Mouse (Mus musculus) thymus, adult 18-20 months (tissue): ENCODE data around the gene Denr.
A peak's percentile ranks its signal among the peaks of the same experiment; 100 is the strongest.

Experiments used
- DNase-seq, 2 experiments: peaks; one replicate each; pipeline ENCODE4 v3.0.0; 2022; ENCODE audit warnings: mixed read lengths in 2 of 2

Denr gene

DNA sequence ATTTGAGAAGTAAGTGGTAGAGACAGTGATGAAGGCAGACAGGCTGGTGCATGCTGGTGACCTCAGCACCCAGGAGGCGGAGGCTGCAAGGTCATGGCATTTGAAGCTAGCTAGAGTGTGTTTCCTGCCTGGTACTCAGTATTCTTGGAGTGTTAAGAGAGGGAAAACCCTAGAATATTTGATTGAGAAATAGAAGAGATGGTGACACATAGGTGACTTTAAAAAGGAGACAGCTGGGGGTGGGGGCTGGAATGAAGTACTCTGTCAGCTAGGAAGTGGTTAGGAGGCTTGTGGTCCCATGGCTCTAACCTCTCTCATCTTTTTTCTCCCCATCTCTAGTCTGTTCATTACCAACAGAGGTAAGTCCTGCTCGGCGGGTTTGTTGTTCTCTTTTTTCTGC is 7.9 kb downstream of the Denr start:
- DNase-seq = no peak

DNA sequence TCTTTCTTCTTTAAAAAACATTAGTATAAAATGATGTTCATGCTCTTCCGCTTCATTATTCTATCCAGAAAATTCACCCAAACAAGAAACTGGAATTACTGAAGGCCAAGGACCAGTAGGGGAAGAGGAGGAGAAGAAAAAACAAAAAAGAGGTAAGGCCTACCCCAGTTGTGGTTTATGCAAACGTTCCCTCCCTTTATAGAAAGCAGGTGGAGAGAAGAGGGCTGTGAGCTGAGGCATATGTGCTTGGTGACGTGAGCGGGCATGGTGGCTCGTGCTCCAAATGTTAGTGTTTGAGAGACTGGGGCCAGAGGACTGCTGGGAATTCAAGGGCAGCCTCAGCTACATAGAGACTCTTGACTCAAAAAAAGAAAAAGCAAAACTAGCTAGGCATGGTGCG is 15.1 kb downstream of the Denr start:
- DNase-seq = no peak

DNA sequence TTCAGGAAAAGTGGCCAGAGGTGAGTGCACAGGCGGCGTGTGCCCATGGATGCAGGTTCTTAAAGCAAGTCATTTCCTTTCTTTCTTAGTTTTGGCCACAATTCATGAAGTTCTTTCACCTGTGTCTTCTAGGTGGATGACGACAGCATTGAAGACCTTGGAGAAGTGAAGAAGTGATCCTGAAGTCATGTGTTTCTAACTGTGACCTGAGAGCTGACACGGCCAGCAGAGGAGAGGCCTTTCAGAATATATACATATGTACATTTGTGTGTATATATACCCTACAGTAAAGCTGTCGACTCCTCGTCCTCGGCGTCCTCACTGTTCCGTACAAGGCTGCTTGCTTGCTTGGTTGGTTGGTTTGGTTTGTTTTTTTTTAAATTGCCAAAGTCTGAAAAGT is 20.1 kb downstream of the Denr start, which contains the start of gene Gm43518:
Gm43518 (plus strand) TSS at position 301 of the 400 bp plus-strand sequence.
- DNase-seq = no peak

DNA sequence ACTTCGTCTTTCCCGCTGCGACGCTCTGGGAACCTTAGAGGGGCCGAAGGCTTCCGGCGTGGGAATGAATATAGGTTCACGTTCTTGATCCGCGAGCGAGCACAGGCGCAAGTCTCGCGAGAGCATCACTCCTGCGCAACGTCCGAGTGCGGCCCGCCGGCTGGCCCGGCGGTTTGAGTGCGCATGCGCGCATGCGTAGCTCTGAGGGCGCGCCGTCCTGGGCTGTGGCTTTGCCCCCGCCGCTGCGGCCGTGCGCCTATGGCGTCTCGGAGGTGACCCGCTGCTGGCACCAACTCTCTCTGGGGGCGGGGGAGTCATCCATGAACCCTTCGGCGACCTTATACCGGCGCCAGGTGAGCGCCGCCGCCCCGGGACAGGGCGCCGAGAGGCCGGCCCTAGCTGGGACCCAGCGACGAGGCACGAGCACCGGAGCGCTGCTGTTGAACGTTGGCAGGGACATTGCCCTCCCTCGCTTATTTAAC is 23.6 kb downstream of the Denr start, which contains the start of gene Ccdc62:
Ccdc62 (plus strand) TSS at position 172 of the 482 bp plus-strand sequence.
- DNase-seq = peak; percentile 85

DNA sequence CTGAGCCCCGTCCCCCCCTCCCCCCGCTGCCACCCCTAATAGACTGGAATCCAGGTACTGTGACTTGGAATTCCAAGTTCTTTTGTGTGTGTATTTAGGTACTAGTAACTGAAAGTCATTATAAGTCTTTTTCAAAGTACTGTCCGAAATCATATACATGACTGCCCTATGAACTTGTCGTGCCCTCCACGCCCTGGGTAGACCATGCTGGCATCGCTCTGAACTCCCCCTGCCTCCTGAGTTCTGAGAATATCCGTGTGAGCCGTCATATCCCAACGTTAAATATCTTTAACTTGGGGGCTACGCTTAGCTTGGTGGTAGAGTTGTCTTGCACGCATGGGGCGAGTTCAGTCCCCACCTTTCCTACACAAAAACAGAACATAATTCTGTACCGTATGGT is 24.2 kb downstream of the Denr start:
- DNase-seq = no peak

DNA sequence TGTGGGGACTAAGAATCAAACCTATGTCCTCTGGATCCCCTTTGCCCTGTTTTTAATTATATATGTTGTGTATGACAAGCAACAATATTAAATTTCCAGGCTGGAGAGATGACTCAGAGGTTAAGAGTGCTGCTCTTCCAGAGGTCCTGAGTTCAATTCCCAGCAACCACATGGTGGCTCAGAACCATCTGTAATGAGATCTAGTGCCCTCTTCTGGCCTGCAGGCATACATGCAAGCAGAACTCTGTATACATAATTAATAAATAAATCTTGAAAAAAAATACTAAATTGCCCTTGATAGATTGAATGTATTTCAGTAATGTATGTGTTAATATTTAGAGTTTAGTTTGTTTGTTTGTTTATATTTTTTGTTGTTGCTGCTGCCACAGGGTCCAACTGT is 26.0 kb downstream of the Denr start:
- DNase-seq = no peak

DNA sequence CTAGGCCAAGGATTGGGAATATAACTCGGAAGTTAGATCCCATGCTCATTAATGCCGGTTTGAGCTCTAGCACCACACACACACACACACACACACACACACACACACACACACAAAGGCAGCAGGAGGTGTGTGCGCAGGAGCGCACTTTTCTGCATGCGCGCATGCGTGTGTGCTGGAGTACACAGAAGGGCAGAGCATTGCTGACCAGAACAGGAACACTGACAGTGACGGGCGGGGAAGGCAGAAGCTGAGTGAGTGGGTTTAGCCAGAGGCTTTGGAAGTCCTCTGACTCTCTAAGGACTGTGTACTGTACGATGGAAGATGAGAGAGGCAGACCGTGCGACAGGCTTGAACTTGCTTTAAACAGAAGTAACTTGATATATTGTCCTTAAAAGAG is 26.6 kb downstream of the Denr start:
- no peak for DNase-seq

DNA sequence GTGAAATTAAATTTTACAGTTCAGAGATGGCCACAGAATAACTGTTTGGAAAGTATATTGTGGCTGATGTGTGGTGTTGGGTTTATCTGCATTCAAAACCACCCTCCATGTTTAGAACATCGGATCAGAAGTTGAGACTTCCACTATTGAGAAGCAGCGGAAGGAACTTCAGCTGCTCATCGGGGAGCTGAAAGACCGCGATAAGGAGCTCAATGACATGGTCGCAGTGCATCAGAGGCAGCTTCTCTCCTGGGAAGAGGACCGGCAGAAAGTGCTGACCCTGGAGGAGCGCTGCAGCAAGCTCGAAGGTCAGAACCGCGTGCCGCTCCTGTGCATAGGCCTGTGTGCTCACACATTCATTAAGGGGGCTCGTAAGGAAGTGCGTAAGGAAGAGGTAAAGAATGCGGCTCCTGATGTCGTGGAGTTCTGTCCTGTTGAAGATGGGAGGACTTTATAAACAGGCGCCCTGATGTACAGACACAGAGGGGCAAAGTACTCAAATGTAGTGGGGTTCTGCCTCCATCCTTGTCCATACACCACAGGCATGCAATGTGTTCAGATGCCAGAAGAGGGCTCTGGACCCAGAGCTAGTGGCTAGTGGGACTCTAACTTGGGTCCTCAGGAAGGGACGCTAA is 27.1 kb downstream of the Denr start:
- no peak for DNase-seq

DNA sequence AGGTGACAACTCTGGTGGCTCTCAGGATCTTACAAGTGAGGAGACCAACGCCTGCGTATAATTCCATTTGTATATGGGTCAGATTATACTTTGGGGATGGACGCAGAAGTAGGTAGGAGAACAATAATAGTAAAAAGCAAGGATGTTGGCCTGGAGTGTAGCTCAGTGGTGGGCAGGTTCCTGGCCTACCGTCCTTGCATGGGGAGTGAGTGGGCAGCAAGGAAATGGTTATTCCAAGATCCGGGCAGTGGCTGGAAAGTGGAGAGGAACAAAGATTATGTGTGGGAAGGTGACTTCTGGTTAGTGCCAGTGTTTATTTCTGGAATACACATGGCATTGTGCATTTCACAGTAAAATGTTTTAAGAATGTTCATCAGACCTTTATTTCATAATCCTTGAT is 29.0 kb downstream of the Denr start:
- DNase-seq = no peak

DNA sequence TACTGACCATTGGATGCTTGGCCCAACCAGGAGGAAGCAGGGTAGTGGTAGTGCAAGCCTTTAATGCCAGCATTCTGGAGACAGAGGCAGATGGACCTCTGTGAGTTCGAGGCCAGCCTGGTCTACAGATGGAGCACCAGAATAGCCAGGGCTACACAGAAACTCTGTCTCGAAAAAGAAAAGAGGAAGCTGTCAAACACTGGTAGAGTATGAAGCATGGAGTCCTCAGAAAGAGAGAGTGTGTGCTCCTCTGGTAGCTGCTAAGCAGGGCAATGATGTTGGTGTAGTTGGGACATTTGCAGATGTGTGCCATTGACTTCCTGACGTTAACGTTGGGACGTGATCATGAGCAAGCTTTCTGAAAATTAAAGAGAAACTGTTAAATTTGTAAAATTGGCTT is 31.5 kb downstream of the Denr start:
- DNase-seq = no peak

DNA sequence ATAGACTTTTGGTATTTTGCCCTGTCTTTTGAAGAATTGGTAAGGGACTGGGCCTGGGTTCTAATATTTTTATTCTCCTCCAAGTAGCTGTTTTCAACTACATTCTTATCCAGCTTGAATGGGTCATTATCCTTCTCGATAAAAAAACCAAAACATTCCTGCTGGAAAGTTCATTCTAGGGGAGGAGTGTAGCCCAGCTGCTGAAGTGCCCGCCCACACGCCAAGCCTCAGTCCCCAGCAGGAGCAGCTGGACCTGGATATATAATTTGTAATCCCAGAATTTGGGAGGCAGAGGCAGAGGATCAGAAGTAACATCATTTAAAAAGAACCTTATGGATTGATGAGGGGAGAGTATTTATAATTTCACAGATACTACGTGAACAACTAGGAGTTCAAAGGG is 39.6 kb downstream of the Denr start:
- DNase-seq = no peak

DNA sequence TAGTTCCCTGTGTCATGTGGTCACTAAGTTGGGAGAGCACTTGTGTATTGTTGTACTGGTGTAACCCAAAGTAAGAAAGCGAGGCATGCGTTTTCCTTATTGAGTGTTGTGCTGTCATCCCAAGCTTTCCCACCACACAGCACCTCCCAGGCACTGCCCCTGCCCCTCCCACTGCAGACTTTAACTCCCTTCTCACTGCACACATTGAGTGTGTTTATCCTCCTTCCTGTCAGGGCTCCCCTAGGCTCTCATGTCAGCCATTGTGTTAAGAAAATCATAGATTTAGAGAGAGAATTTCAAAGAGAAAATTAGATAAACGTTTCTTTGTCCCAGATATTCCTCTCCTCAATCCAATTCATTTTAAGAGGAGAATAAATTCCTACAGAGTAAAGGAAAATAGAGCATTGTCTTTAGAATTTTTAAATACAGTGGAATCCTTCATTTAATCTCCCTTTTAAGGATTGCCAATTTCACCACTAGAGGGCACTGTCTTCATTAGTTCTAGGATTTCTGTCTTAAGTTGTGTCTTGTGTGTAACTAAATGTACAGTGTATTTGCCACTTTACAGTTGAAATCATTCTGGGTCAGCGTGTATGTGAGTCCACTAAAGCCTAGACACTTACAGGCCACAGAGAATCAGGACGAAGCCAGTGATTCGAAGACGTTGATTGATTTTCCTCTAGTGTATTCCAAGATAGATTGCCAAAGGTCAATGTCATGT is 40.2 kb downstream of the Denr start:
- DNase-seq = no peak

DNA sequence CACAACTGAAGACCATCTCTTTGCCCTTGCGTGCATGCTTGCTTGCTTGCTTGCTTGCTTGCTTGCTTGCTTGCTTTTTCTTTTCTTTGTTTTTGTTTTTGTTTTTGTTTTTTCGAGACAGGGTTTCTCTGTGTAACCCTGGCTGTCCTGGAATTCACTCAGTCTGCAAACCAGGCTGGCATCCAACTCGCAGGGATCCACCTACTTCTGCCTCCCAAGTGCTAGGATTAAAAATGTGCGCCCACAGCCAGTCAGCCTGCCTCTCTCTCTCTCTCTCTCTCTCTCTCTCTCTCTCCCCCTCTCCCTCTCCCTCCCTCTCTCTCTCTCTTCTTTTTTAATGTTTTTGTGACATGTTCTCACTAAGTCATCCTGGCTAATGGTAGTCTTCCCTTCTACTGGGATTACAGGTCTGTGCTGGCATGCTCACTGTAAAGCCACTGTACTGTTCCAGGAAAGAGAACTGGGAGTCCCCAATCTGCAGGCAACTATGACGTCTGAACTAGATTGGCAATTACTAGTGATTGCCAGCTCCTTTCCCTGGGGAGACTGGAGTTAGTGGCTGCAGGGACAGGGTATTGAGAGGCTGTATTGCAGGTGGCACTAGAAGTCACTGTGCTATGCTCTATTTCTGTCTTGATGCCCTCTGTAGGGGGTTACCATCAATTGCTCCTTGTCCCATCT is 45.5 kb downstream of the Denr start:
- no peak for DNase-seq

DNA sequence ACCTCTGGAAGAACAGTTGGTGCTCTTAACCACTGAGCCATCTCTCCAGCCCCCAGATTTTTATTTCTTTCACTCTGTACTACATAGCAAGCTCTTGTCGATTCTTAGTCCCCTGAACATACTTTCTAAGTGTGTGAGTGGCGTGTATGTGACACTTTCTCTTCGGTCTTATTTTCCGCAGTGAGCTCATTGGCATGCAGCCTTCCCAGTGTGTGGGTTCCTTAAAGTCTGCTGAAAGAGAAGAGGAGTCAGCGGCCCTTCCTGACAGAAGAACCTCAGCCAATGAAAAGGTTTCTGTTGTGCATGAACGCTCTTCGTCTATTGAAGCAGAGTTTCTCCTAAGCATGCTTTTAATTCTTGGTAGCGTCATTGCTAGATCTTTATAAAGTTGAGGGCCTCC is 50.2 kb downstream of the Denr start:
- DNase-seq = no peak

DNA sequence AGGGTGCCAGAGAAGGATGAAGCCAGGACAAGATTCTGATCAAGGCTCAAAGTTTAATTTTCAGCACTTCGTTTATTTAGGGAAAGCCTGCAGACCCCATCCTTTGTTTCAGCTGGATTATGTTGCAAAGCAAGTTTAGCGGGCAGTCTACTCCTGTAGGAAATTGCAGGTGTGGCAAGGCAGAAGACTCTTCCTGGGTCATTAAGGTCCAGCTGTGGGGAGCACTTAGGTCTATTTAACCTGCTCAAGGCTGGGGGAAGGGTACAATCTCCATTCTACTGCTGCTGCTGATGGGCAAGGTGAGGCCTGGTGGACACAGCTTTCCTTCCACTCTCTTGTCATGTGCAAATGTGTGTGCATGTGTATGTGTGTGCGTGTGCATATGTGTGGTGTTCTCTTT is 52.0 kb downstream of the Denr start:
- DNase-seq = no peak

DNA sequence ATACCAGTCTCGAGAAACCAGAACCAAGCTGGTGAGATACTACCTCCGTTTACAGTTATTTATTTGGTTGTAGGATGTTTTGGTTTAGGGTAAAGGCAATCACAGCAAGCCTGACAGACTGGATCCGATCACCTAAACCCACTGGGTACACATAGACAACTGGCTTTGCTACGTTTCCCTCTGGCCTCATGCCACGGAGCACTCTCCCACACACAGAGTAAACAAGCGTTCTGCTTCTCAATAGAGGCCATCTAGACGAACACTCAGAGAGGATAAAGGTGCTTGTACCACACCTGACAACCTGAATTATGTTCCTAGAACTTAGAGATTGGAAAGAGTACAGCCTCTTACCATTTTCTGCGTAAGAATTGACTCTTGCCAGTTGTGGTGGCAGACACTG is 53.2 kb downstream of the Denr start:
- DNase-seq = no peak

DNA sequence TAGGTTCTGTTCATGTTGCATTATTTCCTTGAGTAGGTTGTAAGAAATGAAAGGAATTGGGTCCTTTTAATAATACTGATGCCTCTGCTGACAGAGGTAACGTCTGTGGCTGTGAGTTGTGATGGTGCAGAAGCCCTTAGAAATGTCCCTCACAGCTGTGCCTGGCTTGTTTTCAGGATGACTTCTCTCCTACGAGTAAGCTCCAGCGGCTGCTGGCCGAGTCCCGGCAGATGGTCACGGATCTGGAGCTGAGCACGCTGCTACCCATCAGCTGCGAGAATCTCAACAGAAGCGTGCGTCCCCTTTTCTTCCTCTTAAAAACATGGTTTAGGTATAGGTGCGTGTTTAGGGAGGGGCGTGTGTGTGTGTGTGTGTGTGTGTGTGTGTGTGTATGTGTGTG is 54.1 kb downstream of the Denr start:
- DNase-seq = no peak

DNA sequence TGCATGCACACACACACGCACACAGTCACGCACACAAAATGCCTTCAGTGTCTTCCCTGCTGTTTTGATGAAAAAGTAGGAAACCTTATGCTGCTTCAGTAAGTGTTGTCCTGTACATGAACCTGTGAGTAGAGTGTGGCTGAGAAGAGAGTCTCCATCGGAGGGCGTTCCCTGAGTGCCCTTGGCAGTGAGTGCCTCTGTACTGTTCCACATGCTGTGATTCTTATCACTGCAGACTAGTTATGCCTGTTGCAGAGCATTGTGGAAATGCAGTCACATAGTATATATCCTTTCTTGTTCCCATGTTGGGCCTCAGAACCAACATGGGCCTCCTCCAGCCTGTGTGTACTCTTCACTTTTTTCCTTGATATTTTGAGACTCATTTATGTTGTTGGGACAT is 57.2 kb downstream of the Denr start:
- no peak for DNase-seq

DNA sequence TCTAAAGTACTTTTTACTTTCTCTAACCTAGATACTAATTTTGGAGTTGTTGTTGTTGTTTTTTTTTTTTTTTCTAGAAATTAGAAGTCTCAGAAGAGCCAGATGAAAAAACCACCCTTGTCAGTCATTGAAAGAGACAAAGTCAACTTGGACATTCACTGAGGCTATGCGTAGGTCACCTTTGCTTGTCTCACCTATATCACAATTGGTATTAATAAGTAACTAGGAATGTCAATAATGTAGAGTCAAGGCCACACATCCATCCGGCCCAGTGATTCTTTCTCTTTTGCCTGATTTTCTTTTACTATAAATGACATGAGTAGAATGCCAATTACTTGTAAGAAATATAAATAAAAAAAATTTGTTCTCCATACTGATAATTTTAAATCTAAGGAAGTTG is 59.8 kb downstream of the Denr start:
- DNase-seq = no peak

DNA sequence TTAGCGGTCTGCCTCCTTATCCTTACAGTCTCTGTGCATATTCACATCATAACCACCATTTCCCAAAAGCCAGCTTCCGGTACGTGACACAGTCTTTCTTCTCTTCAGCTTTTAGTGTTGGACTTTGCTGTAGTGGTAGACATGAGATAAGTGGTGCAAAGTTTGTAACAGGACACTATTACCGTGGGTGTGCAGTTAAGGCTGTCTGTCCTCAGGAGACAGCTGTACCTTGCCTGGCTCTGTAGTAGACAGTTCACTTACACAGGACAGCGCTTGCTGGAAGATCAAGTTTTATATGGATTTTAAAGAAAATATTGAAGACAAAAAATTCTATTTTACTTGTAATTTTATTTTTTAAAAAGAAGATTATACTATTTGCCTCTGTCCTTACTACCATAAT is 61.5 kb downstream of the Denr start:
- DNase-seq = no peak

DNA sequence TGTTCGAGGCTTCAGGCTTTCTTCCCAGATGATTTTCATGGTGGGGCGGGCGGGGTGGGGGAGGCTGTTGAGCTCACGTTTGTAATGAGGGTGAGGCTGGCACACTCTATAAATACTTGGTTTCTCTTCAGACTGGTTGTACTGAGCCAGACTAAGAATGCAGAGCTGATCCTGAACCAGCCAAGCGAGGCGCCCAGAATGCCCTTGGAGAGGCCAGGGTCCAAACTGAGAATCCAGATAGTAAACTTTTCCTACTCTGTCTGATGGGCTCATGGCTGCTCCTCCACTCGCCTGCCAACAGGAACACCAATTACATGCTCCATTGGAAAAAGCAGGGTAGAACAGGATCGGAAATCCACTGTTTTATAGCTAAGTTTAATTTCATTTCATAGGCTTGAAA is 62.2 kb downstream of the Denr start:
- no peak for DNase-seq

DNA sequence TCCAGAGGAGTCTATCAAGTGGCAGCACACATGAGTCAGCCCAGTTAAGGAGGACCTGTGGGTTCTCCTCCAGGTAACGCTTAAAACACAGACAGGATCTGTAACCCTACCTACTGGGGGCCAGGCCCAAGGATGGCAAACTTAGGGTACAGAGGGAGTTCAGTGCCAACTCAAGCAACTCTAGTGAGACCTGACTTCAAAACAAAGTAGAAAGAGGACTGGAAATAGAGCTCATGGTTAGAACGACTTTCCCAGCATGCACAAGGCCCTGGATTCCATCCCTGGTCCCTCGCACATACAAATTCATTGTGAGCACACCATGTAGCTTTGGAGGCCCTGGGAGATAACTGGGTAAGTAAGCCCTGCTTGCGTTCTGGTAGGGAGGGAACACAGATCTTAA is 63.6 kb downstream of the Denr start:
- no peak for DNase-seq

DNA sequence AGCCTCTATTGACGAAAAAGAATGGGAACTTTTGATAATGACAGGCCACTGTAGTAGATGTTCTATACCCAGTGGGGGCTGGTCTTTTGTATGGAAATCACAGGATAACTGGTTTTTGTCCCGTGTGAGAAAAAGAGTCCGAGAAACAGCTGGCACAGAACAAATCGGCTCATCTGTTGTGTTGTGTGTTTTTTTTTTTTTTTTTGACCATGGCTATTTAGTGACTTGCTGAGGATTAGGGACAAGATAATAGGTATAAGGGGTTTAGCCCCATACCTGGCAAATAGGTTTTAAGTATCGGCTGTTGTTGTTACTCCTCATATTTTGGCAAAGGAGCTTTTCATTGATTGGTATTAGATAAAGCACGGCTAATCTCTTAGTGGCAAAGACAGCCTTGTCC is 65.5 kb downstream of the Denr start:
- no peak for DNase-seq
